Mouse (Mus musculus) cortical plate, adult 2 months (tissue): ENCODE measurements at regions not wholly inside any gene's neighbourhood (a gene's known extent, or its start where the extent isn't known, plus 50 kb on each side); places are given as distances from the start of the nearest gene placed in this dataset.

ENCODE experiments used
- CTCF ChIP-seq: fragments of 200-500 bp; IDR thresholded peaks from 2 replicates; pipeline ENCODE4 v1.5.1; 2011; ENCODE audit warnings: mild to moderate bottlenecking, control low read depth, low read length; ENCODE audit not compliant: insufficient read depth; ENCODE audit errors: extremely low read depth
- POLR2A ChIP-seq: fragments of 200-500 bp; IDR thresholded peaks from 2 replicates; pipeline ENCODE4 v1.6.1; 2011; ENCODE audit warnings: mild to moderate bottlenecking, low read length, control low read depth; ENCODE audit not compliant: insufficient read depth; ENCODE audit errors: extremely low read depth

GRCm38 (mm10) chr8:9067731-9068130 is 377.4 kb upstream of the Arglu1 start:
- TF ChIP-seq POLR2A (no peak), CTCF (no peak)
